Mouse (Mus musculus) thymus, adult 2 months (tissue): ENCODE data around the gene Esyt1.

ENCODE experiments used
- CTCF ChIP-seq: fragments of 200-500 bp; IDR thresholded peaks from 2 replicates; pipeline ENCODE4 v1.5.1; 2012; ENCODE audit warnings: mild to moderate bottlenecking, control low read depth, low read length, moderate library complexity, borderline replicate concordance; ENCODE audit not compliant: control insufficient read depth, poor library complexity, insufficient read depth; ENCODE audit errors: extremely low read depth
- POLR2A ChIP-seq: fragments of 200-500 bp; IDR thresholded peaks from 2 replicates; pipeline ENCODE4 v1.6.1; 2012; ENCODE audit warnings: mild to moderate bottlenecking, low read length, control low read depth, moderate library complexity; ENCODE audit not compliant: control insufficient read depth, poor library complexity, insufficient read depth; ENCODE audit errors: extremely low read depth

DNA sequence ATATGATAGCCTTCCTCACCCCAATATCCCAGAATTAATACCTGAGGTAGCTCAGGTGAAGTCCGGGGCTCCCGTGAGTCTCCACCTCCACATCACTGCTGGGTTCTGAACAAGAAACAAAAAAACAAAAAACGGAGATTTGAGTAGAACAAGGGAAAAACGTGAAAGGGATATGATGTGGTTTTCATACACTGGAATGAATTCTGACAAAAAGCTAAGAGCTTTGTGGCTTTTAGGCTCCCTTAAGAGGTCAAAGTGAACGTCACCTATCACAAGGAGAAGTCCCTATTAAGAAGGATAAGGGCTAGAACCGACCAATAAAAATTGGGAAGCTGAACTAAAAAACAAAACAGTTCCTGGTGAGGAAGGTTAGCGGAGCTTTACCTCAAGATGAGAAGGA lies 21.1 kb upstream of the Esyt1 start:
- TF ChIP-seq CTCF (no peak), POLR2A (no peak)
